Mouse (Mus musculus) C2C12 (cell line): Measurements from ENCODE around the gene Ifnar2. TPM values are rescaled to one million over a fixed set of nuclear protein-coding genes. Genes with fewer than 3 reads are reported as not detected.

Source experiments
- H3K27me3 ChIP-seq: one replicate; pipeline ENCODE4 v1.6.1; 2011; ENCODE audit not compliant: control insufficient read depth, insufficient read depth, insufficient read length
- H3K36me3 ChIP-seq: one replicate; pipeline ENCODE4 v1.6.1; 2011; ENCODE audit not compliant: control insufficient read depth, insufficient read depth
- H3K4me3 ChIP-seq: one replicate; pipeline ENCODE4 v1.5.1; 2011; ENCODE audit warnings: mild to moderate bottlenecking, control low read depth; ENCODE audit not compliant: poor library complexity, insufficient read depth, severe bottlenecking
- H3K79me2 ChIP-seq: one replicate; pipeline ENCODE4 v1.6.1; 2011; ENCODE audit not compliant: control insufficient read depth, insufficient read depth
- H3K79me3 ChIP-seq: one replicate; pipeline ENCODE4 v1.6.1; 2011; ENCODE audit warnings: low read depth, control low read depth
- H3ac ChIP-seq: one replicate; pipeline ENCODE3; 2011; ENCODE audit warnings: low read depth; ENCODE audit not compliant: control insufficient read depth, insufficient read length
- CEBPB ChIP-seq: IDR thresholded peaks from one replicate; pipeline ENCODE4 v1.6.1; 2011; ENCODE audit warnings: low read depth, mild to moderate bottlenecking, control low read depth, moderate library complexity
- CTCF ChIP-seq: IDR thresholded peaks from one replicate; pipeline ENCODE4 v1.5.1; 2011; ENCODE audit not compliant: control insufficient read depth, insufficient read depth, insufficient read length
- FOSL1 ChIP-seq: IDR thresholded peaks from one replicate; pipeline ENCODE4 v1.8.0; 2011; ENCODE audit warnings: mild to moderate bottlenecking, low read length; ENCODE audit not compliant: poor library complexity, insufficient read depth, severe bottlenecking
- MAX ChIP-seq: IDR thresholded peaks from one replicate; pipeline ENCODE4 v1.6.1; 2011; ENCODE audit warnings: mild to moderate bottlenecking, control low read depth
- MYOD1 ChIP-seq: IDR thresholded peaks from one replicate; pipeline ENCODE4 v1.6.1; 2011; ENCODE audit warnings: low read depth; ENCODE audit not compliant: control insufficient read depth, insufficient read length
- MYOG ChIP-seq: IDR thresholded peaks from one replicate; pipeline ENCODE4 v1.6.1; 2011; ENCODE audit not compliant: control insufficient read depth, insufficient read length; ENCODE audit errors: extremely low read depth
- USF1 ChIP-seq: IDR thresholded peaks from one replicate; pipeline ENCODE4 v1.6.1; 2011; ENCODE audit warnings: low read depth, mild to moderate bottlenecking, control low read depth, moderate library complexity
- polyA plus RNA-seq: library from polyadenylated mRNA; unstranded; fragments of >200 nt; fragmentation: generic; extraction: Trizol; gene quantifications from one replicate; pipeline ENCODE4 v1.2.1, GENCODE M21; 2012; ENCODE audit warnings: missing spikeins

Ifnar2 gene
- polyA plus RNA-seq, 1 experiment, result 22.3 TPM

DNA sequence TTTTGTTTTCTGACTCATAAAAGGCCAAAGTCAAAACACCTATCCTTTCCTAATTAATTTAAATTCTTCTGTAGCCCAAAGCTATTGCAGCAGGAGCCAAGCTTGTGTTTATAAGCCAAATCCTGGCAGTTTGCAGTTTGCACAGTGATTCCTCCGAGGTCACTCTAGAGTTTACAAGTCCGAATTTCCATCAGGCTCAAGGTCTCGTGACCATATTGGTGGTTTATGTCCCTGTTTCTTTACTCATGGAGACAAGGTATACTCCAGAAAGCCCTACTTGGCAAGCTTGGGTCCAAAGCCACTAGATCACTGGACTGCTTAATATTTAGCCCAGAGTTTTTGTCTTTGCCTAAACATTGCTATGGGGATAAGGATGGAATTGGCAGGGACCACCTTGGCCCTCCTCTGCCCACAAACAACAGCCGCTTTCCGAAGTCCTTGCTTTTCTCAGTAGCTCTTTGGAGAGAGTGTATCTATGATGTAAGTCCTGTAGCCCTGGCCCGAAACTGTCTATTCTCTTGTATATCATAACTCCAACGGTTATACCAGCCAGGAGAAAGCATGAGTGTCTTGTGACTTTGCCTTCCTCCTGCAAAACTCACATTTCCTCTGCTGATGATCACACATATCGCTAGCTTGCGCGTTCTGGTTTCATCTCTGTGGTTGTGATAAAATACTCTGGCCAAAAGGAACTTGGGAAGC, 14.0 kb downstream of the Ifnar2 start:
- Histone ChIP-seq H3K27me3 (no peaks in the 10 kb centered on the region), H3K79me3 (no peaks in the 10 kb centered on the region), H3K79me2 (no peaks in the 10 kb centered on the region), H3K36me3 (peaks cover 39% of the 10 kb centered on the region), H3ac (no peak overlapping the region), H3K4me3 (no peak overlapping the region)
- no peak for TF ChIP-seq CEBPB
- TF ChIP-seq CTCF, result no peak

DNA sequence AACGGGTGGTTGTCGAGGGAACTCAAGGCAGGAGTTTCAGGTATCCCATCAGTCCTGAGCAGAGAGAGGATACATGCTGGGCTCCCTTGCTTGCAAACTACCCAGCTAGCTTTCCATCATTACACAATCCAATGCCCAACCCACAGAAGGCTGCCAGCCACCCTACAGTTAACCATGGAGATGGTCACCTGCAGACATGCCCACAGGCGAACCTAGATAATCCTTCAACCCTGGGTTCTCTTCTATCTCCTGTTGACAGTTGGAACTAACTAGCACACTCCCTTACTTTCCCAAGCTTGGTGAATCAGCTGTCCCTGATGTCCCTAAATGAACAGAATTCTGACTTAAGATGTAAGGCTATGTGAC, 14.5 kb downstream of the Ifnar2 start:
- TF ChIP-seq USF1 (no peak), MYOD1 (no peak), CTCF (no peak), MAX (no peak), MYOG (no peak), CEBPB (no peak), FOSL1 (no peak)
- no peak overlapping the region for H3K4me3 ChIP-seq
- no peaks in the 10 kb centered on the region for H3K79me3 ChIP-seq
- no peaks in the 10 kb centered on the region for H3K27me3 ChIP-seq
- H3ac ChIP-seq, result no peak overlapping the region
- no peaks in the 10 kb centered on the region for H3K79me2 ChIP-seq
- H3K36me3 ChIP-seq, result peaks cover 44% of the 10 kb centered on the region

DNA sequence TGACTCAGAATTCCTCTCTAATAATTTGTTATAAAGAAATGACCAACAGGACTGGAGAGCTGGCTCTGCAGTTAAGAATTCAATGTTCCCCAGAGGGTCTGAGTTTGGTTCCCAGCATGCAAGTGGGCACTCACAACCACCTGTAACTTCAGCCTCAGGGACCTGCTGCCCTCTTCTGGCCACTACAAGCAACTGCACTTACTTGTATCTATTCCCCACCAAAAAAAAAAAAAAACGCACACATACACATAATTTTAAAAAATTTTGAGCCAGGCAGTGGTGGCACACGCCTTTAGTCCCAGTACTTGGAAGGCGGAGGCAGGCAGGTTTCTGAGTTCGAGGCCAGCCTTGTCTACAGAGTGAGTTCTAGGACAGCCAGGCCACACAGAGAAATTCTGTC, 17.5 kb downstream of the Ifnar2 start:
- Histone ChIP-seq H3K79me2 (no peaks in the 10 kb centered on the region), H3K4me3 (no peak overlapping the region), H3K36me3 (peaks cover 55% of the 10 kb centered on the region), H3K27me3 (no peaks in the 10 kb centered on the region), H3ac (no peak overlapping the region), H3K79me3 (no peaks in the 10 kb centered on the region)
- TF ChIP-seq CEBPB (no peak), CTCF (no peak), FOSL1 (no peak)

GRCm38 (mm10) chr16:91391421-91391820, 18.8 kb downstream of the Ifnar2 start, which contains the start of gene Gm21970:
Gene Gm21970 (plus strand): TSS chr16:91391721.
- no peak within 1 kb of the TSS for H3ac ChIP-seq
- no peaks in the 10 kb centered on the region for H3K79me2 ChIP-seq
- H3K79me3 ChIP-seq, result no peaks in the 10 kb centered on the region
- TF ChIP-seq CTCF, result no peak
- TF ChIP-seq CEBPB, result no peak
- TF ChIP-seq USF1, result no peak
- no peak for TF ChIP-seq MAX
- no peak for TF ChIP-seq MYOD1
- no peak for TF ChIP-seq FOSL1
- no peak for TF ChIP-seq MYOG
- H3K36me3 ChIP-seq, result peaks cover 51% of the 10 kb centered on the region
- no peaks in the 10 kb centered on the region for H3K27me3 ChIP-seq
- no peak within 1 kb of the TSS for H3K4me3 ChIP-seq

DNA sequence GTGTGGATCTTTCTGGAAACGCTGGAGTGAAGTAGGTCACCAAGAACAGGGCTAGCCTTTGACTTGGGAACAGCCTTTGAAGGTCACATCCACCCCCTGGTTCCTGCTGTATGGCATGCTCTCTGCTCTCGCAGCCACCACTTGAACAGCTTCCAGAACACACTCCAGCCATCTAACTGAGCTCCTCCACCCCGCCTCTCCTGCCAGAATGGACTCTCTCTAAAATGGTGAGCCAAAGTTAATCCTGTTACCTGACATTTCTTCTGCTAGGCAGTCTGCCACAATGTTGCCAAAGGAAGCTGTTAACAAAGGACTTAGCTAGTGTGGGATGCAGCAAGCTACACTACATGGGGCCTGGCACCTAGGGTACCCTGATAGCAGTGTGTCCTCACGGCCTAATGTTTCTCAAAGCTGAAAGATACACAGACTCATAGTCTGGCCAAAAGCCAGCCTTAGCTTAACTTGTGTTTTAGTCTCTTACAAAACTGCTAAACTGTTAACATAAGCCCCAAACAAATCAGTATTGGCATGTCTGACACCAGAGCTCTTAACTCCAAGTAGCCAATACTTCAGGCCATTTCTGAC, 22.3 kb downstream of the Ifnar2 start:
- H3K79me2 ChIP-seq, result no peaks in the 10 kb centered on the region
- H3K79me3 ChIP-seq, result no peaks in the 10 kb centered on the region
- H3K27me3 ChIP-seq, result no peaks in the 10 kb centered on the region
- TF ChIP-seq MYOG (no peak), FOSL1 (no peak), USF1 (no peak), MAX (no peak), CEBPB (no peak), CTCF (no peak), MYOD1 (no peak)
- H3K36me3 ChIP-seq, result peaks cover 30% of the 10 kb centered on the region
- no peak overlapping the region for H3K4me3 ChIP-seq
- no peak overlapping the region for H3ac ChIP-seq

GRCm38 (mm10) chr16:91395633-91396392, 23.2 kb downstream of the Ifnar2 start:
- Histone ChIP-seq H3K4me3 (no peak overlapping the region), H3K79me3 (no peaks in the 10 kb centered on the region), H3K27me3 (no peaks in the 10 kb centered on the region), H3K79me2 (no peaks in the 10 kb centered on the region), H3K36me3 (peaks cover 30% of the 10 kb centered on the region), H3ac (no peak overlapping the region)
- TF ChIP-seq FOSL1 (no peak), USF1 (no peak), CTCF (no peak), MYOG (no peak), CEBPB (no peak), MAX (no peak), MYOD1 (no peak)
